Mouse (Mus musculus) kidney, adult 2 months (tissue): Measurements from ENCODE around the gene Ago3.

Experiments used
- CTCF ChIP-seq: fragments of 200-500 bp; conservative IDR thresholded peaks from 2 replicates; pipeline ENCODE4 v1.5.1; 2011; ENCODE audit warnings: low read depth, mild to moderate bottlenecking, control low read depth, low read length, moderate library complexity, mixed read lengths; ENCODE audit not compliant: insufficient read depth, insufficient read length
- POLR2A ChIP-seq: fragments of 200-500 bp; IDR thresholded peaks from one replicate; pipeline ENCODE4 v1.6.1; 2011; ENCODE audit warnings: low read depth, low read length, control low read depth

DNA sequence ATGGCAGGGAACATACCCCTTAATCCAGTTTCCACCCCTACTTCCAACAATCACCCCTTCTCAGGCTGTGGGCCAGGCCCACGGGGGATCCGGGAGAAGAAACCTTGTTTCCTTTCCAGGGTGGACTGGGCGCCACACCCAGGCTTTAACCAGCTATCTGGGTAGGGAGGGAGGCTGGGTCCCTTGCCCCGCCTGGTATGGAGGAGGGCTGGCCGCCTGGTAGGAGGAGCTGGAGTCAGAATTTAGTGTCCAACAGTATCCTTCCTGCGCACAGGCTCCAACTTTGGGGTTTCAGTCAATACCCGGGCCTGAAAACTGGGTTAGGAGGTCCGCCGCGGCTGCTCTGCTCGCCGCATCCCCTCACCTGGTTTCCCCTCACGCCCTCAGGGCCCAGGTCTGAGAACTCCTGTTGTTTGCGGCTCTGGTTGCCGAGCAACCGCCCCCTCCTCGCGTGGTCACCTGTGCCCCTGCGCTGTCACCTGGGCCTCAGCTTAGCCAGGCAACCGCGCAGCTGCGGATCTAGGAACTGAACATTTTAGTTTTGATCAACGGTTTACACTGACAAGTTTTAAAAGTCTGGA, 104.0 kb downstream of the Ago3 start, which contains the start of gene Tekt2:
- TF ChIP-seq CTCF (no peak), POLR2A (no peak)
